Mouse (Mus musculus): Measurements from ENCODE around the gene Serpina9.
"Not testable (repeated sequence)": the region's sequence is repeated elsewhere in the genome, so short reads cannot be mapped to it uniquely, and the experiment has no call there.

Gene Serpina9

GRCm38 (mm10) chr12:103989857-103990256 is 23.7 kb downstream of the Serpina9 start, which contains the start of gene Serpina11:
Serpina11 (minus strand) TSS chr12:103989957.
- no peak for DNase-seq (ENCODE audit: low read depth in 1 of 2, low spot score in 2 of 2)

DNA sequence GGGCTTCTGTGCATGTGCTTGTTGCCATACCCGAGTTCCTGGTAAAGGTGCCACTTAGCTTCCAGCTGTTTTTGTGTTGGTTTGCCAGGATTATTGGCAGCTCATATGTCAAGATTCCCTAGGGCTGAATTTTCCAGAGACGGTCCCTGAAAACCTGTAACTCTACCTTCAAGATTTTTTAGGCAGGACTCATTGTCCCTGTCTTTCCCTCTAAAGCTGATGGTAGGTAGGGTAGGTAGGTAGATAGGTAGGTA is 24.1 kb downstream of the Serpina9 start:
- DNase-seq (ENCODE audit: low read depth in 1 of 2, low spot score in 2 of 2): no peak

DNA sequence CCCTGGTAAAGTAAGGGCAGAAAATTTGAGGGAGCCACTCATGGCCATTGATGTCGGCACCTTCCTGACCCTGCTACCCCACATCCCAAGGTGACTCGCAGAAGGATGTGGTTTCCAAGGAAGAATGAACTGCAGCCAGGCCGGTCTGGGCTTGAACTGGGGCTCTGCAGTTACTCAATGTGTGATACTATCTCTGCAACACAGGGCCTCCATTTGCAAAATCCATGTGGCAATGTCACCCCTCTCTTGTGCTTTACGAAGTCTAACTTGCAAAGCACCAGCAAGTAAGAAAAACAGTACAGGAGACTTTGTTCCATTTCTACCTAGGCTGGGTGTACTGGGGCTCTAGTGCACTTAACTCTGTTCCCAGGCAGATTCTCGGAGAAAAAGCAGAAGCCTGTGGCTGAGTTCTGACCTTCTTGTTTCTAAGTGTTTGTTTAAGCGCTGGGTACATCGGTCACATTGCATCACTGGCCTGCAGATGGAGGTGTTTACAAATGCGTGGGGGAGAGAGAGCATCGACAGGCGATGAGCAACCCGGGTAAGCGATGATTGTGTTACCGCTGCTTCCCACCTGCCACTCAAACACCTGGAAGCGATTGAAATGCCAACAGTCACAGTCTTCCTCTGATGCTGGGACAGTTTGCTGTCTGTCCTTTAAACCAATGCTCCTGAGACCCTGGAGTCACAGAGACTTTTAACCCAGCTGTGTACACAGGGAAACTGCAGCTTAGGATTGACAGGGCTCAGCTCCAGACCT is 24.6 kb downstream of the Serpina9 start:
- no peak for DNase-seq (ENCODE audit: low read depth in 1 of 2, low spot score in 2 of 2)

GRCm38 (mm10) chr12:103985868-103986267 is 27.7 kb downstream of the Serpina9 start:
- no peak for DNase-seq (ENCODE audit: low read depth in 1 of 2, low spot score in 2 of 2)

GRCm38 (mm10) chr12:103984935-103985334 is 28.6 kb downstream of the Serpina9 start:
- DNase-seq (ENCODE audit: low read depth in 1 of 2, low spot score in 2 of 2): no peak

DNA sequence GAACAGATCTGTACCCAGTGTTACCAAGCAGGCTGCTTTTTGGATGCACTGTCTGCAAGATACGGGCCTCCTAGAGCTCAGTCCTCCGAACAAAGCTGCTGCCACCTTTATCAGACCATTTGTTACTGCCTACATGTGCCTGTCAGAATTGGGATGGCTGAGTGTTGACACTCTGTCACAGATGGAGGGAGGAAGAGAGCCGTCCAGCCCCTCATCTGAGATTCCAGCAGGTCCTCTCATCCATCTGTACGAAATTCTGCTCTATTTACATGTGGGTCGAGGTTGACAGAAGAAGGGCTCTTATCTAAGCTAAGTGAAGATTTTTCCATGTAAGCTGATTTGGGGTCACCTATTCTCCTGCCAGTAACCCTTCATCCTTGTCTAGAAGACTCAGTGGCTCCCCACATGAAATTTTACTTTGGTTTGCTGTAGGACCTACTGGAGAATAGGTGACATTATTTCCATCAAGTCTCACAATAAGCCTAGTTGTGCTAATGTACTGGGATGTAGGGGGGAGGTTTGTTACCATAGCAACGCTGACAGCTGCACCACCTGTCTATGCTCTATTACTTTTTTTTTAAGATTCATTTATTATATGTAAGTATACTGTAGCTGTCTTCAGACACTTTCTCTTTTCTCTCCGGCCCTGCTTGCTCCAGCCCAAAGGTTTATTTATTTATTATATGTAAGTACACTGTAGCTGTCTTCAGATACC is 31.8 kb downstream of the Serpina9 start:
- no peak for DNase-seq (ENCODE audit: low read depth in 1 of 2, low spot score in 2 of 2)

DNA sequence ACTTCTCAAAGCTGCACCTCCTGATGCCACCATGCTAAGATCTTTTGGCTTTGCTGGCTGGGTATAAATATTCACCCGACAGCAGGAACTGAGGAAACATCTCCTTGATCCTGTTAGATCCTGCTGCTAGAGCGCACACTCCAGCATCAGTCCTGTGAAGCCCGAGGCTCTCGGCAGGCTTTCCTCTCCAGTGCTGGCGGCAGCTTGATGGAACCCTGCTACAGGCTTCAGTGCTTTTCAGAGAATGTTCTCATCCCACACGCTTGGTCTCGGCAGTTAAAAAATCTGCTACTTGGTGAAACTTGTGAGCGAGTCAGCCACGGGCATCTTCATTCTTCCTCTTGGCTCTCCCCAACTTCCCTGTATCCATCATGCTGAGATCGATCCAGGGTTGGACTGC is 35.3 kb downstream of the Serpina9 start:
- DNase-seq (ENCODE audit: low read depth in 1 of 2, low spot score in 2 of 2): no peak

DNA sequence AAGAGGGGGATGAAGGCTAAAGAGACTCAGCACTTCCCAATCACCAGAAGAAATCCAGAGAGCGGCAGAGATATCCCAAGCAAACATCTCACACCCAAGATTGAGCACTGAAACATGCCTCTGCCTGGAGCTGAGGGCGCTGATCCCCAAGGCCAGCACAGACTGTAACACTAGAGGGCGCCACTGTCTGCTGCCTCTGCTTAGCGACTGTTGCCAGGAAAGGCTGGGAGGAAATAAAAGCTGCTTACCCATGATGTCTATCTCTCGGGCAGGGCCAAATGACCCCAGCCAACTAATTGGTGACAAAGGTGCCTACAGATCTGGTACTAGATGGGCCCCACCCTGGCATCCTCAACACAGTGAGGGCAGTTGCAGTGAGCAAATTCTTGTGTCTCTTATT is 35.7 kb downstream of the Serpina9 start:
- DNase-seq (ENCODE audit: low read depth in 1 of 2, low spot score in 2 of 2): no peak

- no peak for DNase-seq (ENCODE audit: low read depth in 1 of 2, low spot score in 2 of 2)
These were observed 36.5 kb downstream of the Serpina9 start for GRCm38 (mm10) chr12:103977060-103977459.

DNA sequence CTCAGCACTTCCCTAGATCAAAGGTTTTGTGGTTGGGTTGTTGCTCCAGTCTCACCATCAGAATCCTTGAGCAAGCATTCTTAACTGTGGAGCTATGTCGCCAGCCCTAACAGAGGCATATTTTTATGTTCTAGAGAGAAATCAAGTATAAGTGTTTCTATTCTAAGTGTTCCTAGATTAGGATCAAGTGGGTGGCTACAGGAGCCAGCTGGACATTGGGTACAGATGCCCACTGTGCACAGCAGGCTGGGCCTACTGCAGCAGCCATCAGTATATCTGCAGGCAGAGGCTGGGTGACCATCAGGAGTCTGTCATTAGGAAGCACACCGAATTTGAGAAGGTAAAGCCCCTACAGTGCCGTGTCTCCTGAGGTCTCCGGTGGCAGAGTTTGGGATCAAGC is 42.5 kb downstream of the Serpina9 start:
- DNase-seq (ENCODE audit: low read depth in 1 of 2, low spot score in 2 of 2): no peak

DNA sequence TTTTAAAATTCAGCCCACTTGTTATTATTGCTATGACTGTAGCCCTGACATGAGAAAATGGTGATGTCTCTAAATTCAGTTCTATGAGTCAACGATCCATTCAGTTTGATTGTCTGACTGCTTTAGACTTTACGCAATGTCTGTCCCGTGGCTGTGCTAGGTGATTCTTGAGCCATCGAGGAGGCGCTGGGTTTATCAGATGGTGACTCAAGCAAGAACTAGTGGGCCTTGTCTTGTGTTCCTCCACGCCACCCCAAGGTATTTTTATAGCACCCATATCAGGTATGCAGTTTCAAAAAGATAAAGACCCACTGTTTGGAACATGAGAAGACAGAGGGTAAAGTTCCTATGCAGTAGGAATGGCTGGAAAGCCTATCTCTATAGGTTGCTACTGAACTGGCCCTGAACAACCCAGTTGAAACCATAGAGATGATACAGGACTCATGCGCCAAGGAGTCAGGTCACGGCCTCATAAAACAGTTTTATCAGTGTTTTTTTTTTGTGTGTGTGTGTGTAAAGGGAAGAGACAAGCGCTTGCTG is 43.9 kb downstream of the Serpina9 start:
- DNase-seq (ENCODE audit: low read depth in 1 of 2, low spot score in 2 of 2): no peak

DNA sequence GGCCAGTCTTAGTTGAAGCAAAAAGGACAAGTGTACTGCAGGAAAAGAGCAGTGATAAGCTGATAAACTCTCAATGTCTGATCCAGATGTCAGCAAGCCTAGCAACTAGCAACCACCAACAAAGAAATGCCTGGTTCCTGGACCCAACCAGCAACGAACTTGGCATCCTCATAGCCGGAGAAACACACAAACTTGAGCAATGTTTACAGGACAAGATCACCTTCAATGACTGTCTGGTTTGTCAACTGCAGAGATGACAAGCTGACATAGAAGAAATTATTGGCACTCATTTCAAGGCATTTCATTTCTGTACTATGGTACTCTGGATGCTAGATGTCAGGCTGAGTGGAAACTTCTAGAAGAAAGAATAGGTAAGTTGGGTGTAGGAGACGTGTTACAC is 46.8 kb downstream of the Serpina9 start:
- no peak for DNase-seq (ENCODE audit: low read depth in 1 of 2, low spot score in 2 of 2)

GRCm38 (mm10) chr12:103963288-103963687 is 50.3 kb downstream of the Serpina9 start:
- DNase-seq (ENCODE audit: low read depth in 1 of 2, low spot score in 2 of 2): no peak

GRCm38 (mm10) chr12:103962860-103963259 is 50.7 kb downstream of the Serpina9 start:
- no peak for DNase-seq (ENCODE audit: low read depth in 1 of 2, low spot score in 2 of 2)

- no peak for DNase-seq (ENCODE audit: low read depth in 1 of 2, low spot score in 2 of 2)
These were observed 51.2 kb downstream of the Serpina9 start for GRCm38 (mm10) chr12:103962337-103962736.

- DNase-seq (ENCODE audit: low read depth in 1 of 2, low spot score in 2 of 2): no peak
These were observed 51.8 kb downstream of the Serpina9 start for GRCm38 (mm10) chr12:103961716-103962115.

GRCm38 (mm10) chr12:103958798-103959197 is 54.8 kb downstream of the Serpina9 start, which contains the start of gene Serpina1e:
Serpina1e (minus strand) TSS chr12:103958975.
- no peak for DNase-seq (ENCODE audit: low read depth in 1 of 2, low spot score in 2 of 2)

GRCm38 (mm10) chr12:103956555-103956954 is 57.0 kb downstream of the Serpina9 start:
- not testable (repeated sequence) for DNase-seq (ENCODE audit: low read depth in 1 of 2, low spot score in 2 of 2)

- not testable (repeated sequence) for DNase-seq (ENCODE audit: low read depth in 1 of 2, low spot score in 2 of 2)
These were observed 60.6 kb downstream of the Serpina9 start for GRCm38 (mm10) chr12:103952972-103953371.

DNA sequence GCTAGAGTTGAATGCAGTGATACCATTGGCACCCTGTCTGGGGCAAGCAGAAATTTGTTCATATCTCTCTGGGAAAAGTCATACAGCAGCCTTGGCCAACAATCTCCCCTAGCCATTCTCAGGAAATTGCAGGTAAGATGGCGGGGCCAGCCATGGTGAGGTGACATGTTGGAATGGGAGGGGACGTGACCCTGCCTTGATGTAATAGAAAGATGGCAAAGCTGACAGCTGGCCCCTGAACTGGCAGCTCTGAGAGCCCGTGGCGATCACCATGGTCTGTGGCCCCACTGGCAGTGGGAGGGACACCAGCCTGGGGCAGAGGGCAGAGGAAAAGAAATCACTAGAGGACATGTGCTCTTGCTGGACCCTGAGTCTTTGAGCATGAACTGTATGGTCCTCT is 67.3 kb downstream of the Serpina9 start:
- DNase-seq (ENCODE audit: low read depth in 1 of 2, low spot score in 2 of 2): no peak
